ENCODE assay signal across 8 mouse cellular contexts in the genomic region with DNA sequence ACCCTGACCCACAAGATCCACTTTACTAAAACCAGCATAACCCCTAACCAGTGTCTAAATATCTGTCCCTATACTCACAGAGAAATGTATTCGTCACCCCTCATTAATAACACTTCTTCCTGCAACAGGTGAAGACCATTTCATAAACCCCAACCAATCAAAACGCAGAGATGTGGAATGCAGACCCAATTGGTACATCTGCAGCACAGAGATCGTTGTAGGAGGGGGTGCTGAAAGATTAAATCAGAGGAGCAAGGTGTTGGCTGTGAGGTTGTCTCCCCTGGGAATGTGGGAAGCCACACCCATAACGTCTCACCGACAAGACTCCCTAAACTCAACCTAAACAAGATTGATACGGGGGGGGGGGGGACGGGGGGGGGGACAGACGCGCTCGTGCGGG. TPM values are rescaled to one million over a fixed set of nuclear protein-coding genes. Genes with fewer than 3 reads are reported as not detected.
A peak's percentile ranks its signal among the peaks of the same experiment; 100 is the strongest.
DNase-seq lines count a peak whose midpoint lies in the region; ATAC-seq lines count a peak whose summit lies in the region.

No protein-coding gene starts in this region.

- 4% methylated on average over 7 of the region's 11 CpGs for WGBS in kidney, embryonic 16.5 days
- WGBS in embryonic facial prominence, embryonic 15.5 days = 6% methylated on average over 7 of the region's 11 CpGs
- 16% methylated on average over 4 of the region's 11 CpGs for WGBS in limb, embryonic 12.5 days
- WGBS in neural tube, embryonic 13.5 days = 3% methylated on average over 10 of the region's 11 CpGs

- H3K4me3 ChIP-seq in kidney, embryonic 16.5 days (ENCODE audit: low read length) = peak overlapping the region; percentile 33
- H3K4me3 ChIP-seq in embryonic facial prominence, embryonic 15.5 days (replicated peaks) = peak overlapping the region; percentile 26
- H3K4me3 ChIP-seq in limb, embryonic 12.5 days (replicated peaks) = peak overlapping the region; percentile 39
- H3K4me3 ChIP-seq in neural tube, embryonic 13.5 days = peak overlapping the region; percentile 40

- peaks cover 10% of the 10 kb centered on the region; the same call in 1 of the 2 replicates for H3K4me1 ChIP-seq in kidney, embryonic 16.5 days (ENCODE audit: insufficient read depth, low read length)
- peaks cover 3% of the 10 kb centered on the region for H3K4me1 ChIP-seq in embryonic facial prominence, embryonic 15.5 days
- H3K4me1 ChIP-seq in limb, embryonic 12.5 days (replicated peaks) = no peaks in the 10 kb centered on the region; the same call in 1 of the 2 replicates
- H3K4me1 ChIP-seq in neural tube, embryonic 13.5 days (replicated peaks) = 0 out of 2 replicates have a peak, but pooled peaks cover 5% of the 10 kb centered on the region

- H3K36me3 ChIP-seq in kidney, embryonic 16.5 days (ENCODE audit: insufficient read depth, low read length) = no peaks in the 10 kb centered on the region
- no peaks in the 10 kb centered on the region for H3K36me3 ChIP-seq in embryonic facial prominence, embryonic 15.5 days
- H3K36me3 ChIP-seq in limb, embryonic 12.5 days = no peaks in the 10 kb centered on the region
- H3K36me3 ChIP-seq in neural tube, embryonic 13.5 days = no peaks in the 10 kb centered on the region

- no peaks in the 10 kb centered on the region for H3K27me3 ChIP-seq in kidney, embryonic 16.5 days (ENCODE audit: insufficient read depth, low read length)
- no peaks in the 10 kb centered on the region for H3K27me3 ChIP-seq in embryonic facial prominence, embryonic 15.5 days
- H3K27me3 ChIP-seq in limb, embryonic 12.5 days = no peaks in the 10 kb centered on the region
- H3K27me3 ChIP-seq in neural tube, embryonic 13.5 days = no peaks in the 10 kb centered on the region

- no peak for DNase-seq in kidney, adult 11 months
- DNase-seq in urinary bladder, postnatal 36 days (ENCODE audit: low spot score in 2 of 2) = no peak
- no peak for DNase-seq in layer of hippocampus, adult 18-20 months (ENCODE audit: low spot score in 2 of 2)
- no peak for DNase-seq in gastrocnemius, postnatal 10 days

- no peak overlapping the region for H3K27ac ChIP-seq in kidney, embryonic 16.5 days (ENCODE audit: low read length)
- no peak overlapping the region for H3K27ac ChIP-seq in embryonic facial prominence, embryonic 15.5 days (replicated peaks)
- no peak overlapping the region for H3K27ac ChIP-seq in limb, embryonic 12.5 days
- H3K27ac ChIP-seq in neural tube, embryonic 13.5 days (replicated peaks) = no peak overlapping the region

- peak; percentile 8; the same call in 1 of the 2 replicates for ATAC-seq in kidney, embryonic 16.5 days (ENCODE audit: low FRiP score, low TSS enrichment)
- ATAC-seq in embryonic facial prominence, embryonic 15.5 days (ENCODE audit: insufficient number of reproducible peaks, low FRiP score, low TSS enrichment, low read depth) = peak; percentile 47
- ATAC-seq in limb, embryonic 12.5 days (ENCODE audit: insufficient number of reproducible peaks, insufficient read depth, low FRiP score, low TSS enrichment, low read depth) = peak; percentile 28; the same call in 1 of the 2 replicates
- peak; percentile 66 for ATAC-seq in neural tube, embryonic 13.5 days (ENCODE audit: low read depth)

- no peak overlapping the region; the same call in 1 of the 2 replicates for H3K9ac ChIP-seq in kidney, embryonic 16.5 days (replicated peaks; ENCODE audit: low read length)
- H3K9ac ChIP-seq in embryonic facial prominence, embryonic 15.5 days = no peak overlapping the region
- H3K9ac ChIP-seq in limb, embryonic 12.5 days (replicated peaks) = peak overlapping the region; percentile 37; the same call in 1 of the 2 replicates
- peak overlapping the region; percentile 68 for H3K9ac ChIP-seq in neural tube, embryonic 13.5 days

- H3K4me2 ChIP-seq in kidney, embryonic 16.5 days (replicated peaks; ENCODE audit: low read depth, low read length) = peak overlapping the region; percentile 56
- peak overlapping the region; percentile 50 for H3K4me2 ChIP-seq in embryonic facial prominence, embryonic 15.5 days (replicated peaks)
- H3K4me2 ChIP-seq in limb, embryonic 12.5 days = peak overlapping the region; percentile 76
- H3K4me2 ChIP-seq in neural tube, embryonic 13.5 days = peak overlapping the region; percentile 58

- H3K9me3 ChIP-seq in kidney, embryonic 16.5 days (ENCODE audit: low read length) = no peaks in the 10 kb centered on the region
- no peaks in the 10 kb centered on the region for H3K9me3 ChIP-seq in embryonic facial prominence, embryonic 15.5 days (replicated peaks)
- no peaks in the 10 kb centered on the region for H3K9me3 ChIP-seq in limb, embryonic 12.5 days
- no peaks in the 10 kb centered on the region for H3K9me3 ChIP-seq in neural tube, embryonic 13.5 days

RNA-seq across cellular contexts. Expression of a gene that starts 20.6 kb away (rescaled TPM):
- 6.6 and 6.8 TPM in 2 replicates for polyA plus RNA-seq in kidney, embryonic 16.5 days (2015; fragmentation: Nextera tagmentation; extraction: Ambion mirVana)
- 5.7 and 7.1 TPM in 2 replicates for polyA plus RNA-seq in embryonic facial prominence, embryonic 15.5 days (2015; fragmentation: Nextera tagmentation; extraction: Ambion mirVana)
- polyA plus RNA-seq in limb, embryonic 12.5 days (2016; fragmentation: Nextera tagmentation; extraction: Ambion mirVana) = 8.5 and 9.4 TPM in 2 replicates
- 4.3 and 5.2 TPM in 2 replicates for polyA plus RNA-seq in neural tube, embryonic 13.5 days (2015; fragmentation: Nextera tagmentation; extraction: Ambion mirVana)
- 1 to 10 TPM in 1 of 2 experiments, under 1 TPM in 1; 0.32 to 1.3 TPM for total RNA-seq in layer of hippocampus, adult 18-20 months (2021)
- total RNA-seq in gastrocnemius, postnatal 10 days (2021) = 100 to 1,000 TPM; 124 to 132 TPM

RNA-seq across cellular contexts. Expression of a gene that starts 21.0 kb away (rescaled TPM):
- polyA plus RNA-seq in kidney, embryonic 16.5 days (2015; fragmentation: Nextera tagmentation; extraction: Ambion mirVana) = 98.0 and 99.3 TPM in 2 replicates
- polyA plus RNA-seq in embryonic facial prominence, embryonic 15.5 days (2015; fragmentation: Nextera tagmentation; extraction: Ambion mirVana) = 73.7 and 76.9 TPM in 2 replicates
- polyA plus RNA-seq in limb, embryonic 12.5 days (2016; fragmentation: Nextera tagmentation; extraction: Ambion mirVana) = 97.8 and 103 TPM in 2 replicates
- 48.6 and 59.3 TPM in 2 replicates for polyA plus RNA-seq in neural tube, embryonic 13.5 days (2015; fragmentation: Nextera tagmentation; extraction: Ambion mirVana)
- 10 to 100 TPM; 49.7 to 53.0 TPM for total RNA-seq in layer of hippocampus, adult 18-20 months (2021)
- total RNA-seq in gastrocnemius, postnatal 10 days (2021) = 10 to 100 TPM; 22.8 to 28.2 TPM

Comparison
In these comparisons a context has a peak if more than half of its experiments do, and no peak if none do; other contexts are left out.
1. ATAC-seq: peak in every context shown above with its lines; median percentile 66 in neural tube, embryonic 13.5 days; 47 in embryonic facial prominence, embryonic 15.5 days; 28 in limb, embryonic 12.5 days; 8 in kidney, embryonic 16.5 days.
2. H3K9ac ChIP-seq: peak in limb, embryonic 12.5 days (single experiment) and neural tube, embryonic 13.5 days (single experiment); none in kidney, embryonic 16.5 days (single experiment) and embryonic facial prominence, embryonic 15.5 days (single experiment).
3. Peak in every context shown above with its lines, with median percentiles within 50 percentile points of each other: H3K4me2 ChIP-seq and H3K4me3 ChIP-seq.